Mouse (Mus musculus) lung, postnatal 0 days (tissue): ENCODE results near the gene Cops7a. TPM values are rescaled to one million over a fixed set of nuclear protein-coding genes. Genes with fewer than 3 reads are reported as not detected.
A peak's percentile ranks its signal among the peaks of the same experiment; 100 is the strongest.

Experiments
- ATAC-seq: fragments of 200-750 bp; cut with Nextera tagmentation; 2 replicates; pipeline ENCODE4 v1.8.0; 2017; ENCODE audit warnings: moderate library complexity
- DNase-seq: peaks from one replicate; pipeline ENCODE4 v3.0.0-alpha.2; 2016; ENCODE audit warnings: low spot score
- H3K27ac ChIP-seq: fragments of 300-500 bp; sonication (generic); 2 replicates; pipeline ENCODE4 v1.5.1; 2014; ENCODE audit warnings: antibody characterized with exemption, mild to moderate bottlenecking, low read length, mixed read lengths
- H3K27me3 ChIP-seq: fragments of 300-500 bp; sonication (generic); replicated peaks from 2 replicates; pipeline ENCODE4 v1.6.1; 2014; ENCODE audit warnings: low read length, mixed read lengths; ENCODE audit not compliant: insufficient read depth
- H3K36me3 ChIP-seq: fragments of 300-500 bp; sonication (generic); 2 replicates; pipeline ENCODE4 v1.6.1; 2014; ENCODE audit warnings: low read length, mixed read lengths; ENCODE audit not compliant: insufficient read depth
- H3K4me1 ChIP-seq: fragments of 300-500 bp; sonication (generic); 2 replicates; pipeline ENCODE4 v1.6.1; 2014; ENCODE audit warnings: antibody characterized with exemption, low read depth, low read length, mixed read lengths; ENCODE audit not compliant: insufficient read depth
- H3K4me2 ChIP-seq: fragments of 300-500 bp; sonication (generic); replicated peaks from 2 replicates; pipeline ENCODE4 v1.6.1; 2014; ENCODE audit warnings: low read depth, mild to moderate bottlenecking, low read length, moderate library complexity, mixed read lengths
- H3K4me3 ChIP-seq: fragments of 300-500 bp; sonication (generic); 2 replicates; pipeline ENCODE4 v1.5.1; 2014; ENCODE audit warnings: low read depth, low read length
- H3K9ac ChIP-seq: fragments of 300-500 bp; sonication (generic); replicated peaks from 2 replicates; pipeline ENCODE4 v1.6.1; 2014; ENCODE audit warnings: low read depth, mild to moderate bottlenecking
- H3K9me3 ChIP-seq: fragments of 300-500 bp; sonication (generic); 2 replicates; pipeline ENCODE4 v1.6.1; 2016; ENCODE audit warnings: low read length, mixed read lengths
- CTCF ChIP-seq: IDR thresholded peaks from 2 replicates; pipeline ENCODE4 v1.5.1; 2016; ENCODE audit warnings: antibody characterized with exemption, mild to moderate bottlenecking
- EP300 ChIP-seq: IDR thresholded peaks from 2 replicates; pipeline ENCODE4 v1.6.1; 2016; ENCODE audit warnings: antibody characterized with exemption, mild to moderate bottlenecking, control low read depth
- WGBS: fragments of 180-500 bp; shearing (Covaris S2); extraction: QIAGEN DNeasy Blood & Tissue Kit; methylation state at CpG from one replicate; pipeline ENCODE4 v1.1.7; 2014; 5-methylcytosine and 5-hydroxymethylcytosine counted together
- polyA plus RNA-seq: library from polyadenylated mRNA; unstranded; fragments of >200 nt; fragmentation: Nextera tagmentation; extraction: Ambion mirVana; gene quantifications from 2 replicates; pipeline ENCODE4 v1.2.1, GENCODE M21; 2015

Gene Cops7a
- polyA plus RNA-seq, 1 experiment from 2014 or later, result 118 TPM

- WGBS, result 25% methylated on average over 3 of the region's 3 CpGs
- peaks cover 10% of the 10 kb centered on the region for H3K27me3 ChIP-seq
- H3K27ac ChIP-seq, result no peak overlapping the region
- H3K4me3 ChIP-seq, result no peak overlapping the region
- H3K4me2 ChIP-seq, result no peak overlapping the region
- H3K9ac ChIP-seq, result no peak overlapping the region
- no peak for DNase-seq
- H3K9me3 ChIP-seq, result no peaks in the 10 kb centered on the region
- H3K36me3 ChIP-seq, result no peaks in the 10 kb centered on the region
- ATAC-seq, result no peak
- TF ChIP-seq CTCF (no peak), EP300 (no peak)
- no peaks in the 10 kb centered on the region for H3K4me1 ChIP-seq
Measured at GRCm38 (mm10) chr6:125003706-125004105, 38.4 kb upstream of the Cops7a start.

GRCm38 (mm10) chr6:124999546-124999945, 34.2 kb upstream of the Cops7a start:
- H3K9ac ChIP-seq, result no peak overlapping the region
- no peak overlapping the region for H3K4me2 ChIP-seq
- no peak for ATAC-seq
- no peak overlapping the region for H3K4me3 ChIP-seq
- no peaks in the 10 kb centered on the region for H3K36me3 ChIP-seq
- peaks cover 8% of the 10 kb centered on the region for H3K4me1 ChIP-seq
- H3K9me3 ChIP-seq, result no peaks in the 10 kb centered on the region
- TF ChIP-seq CTCF (no peak), EP300 (no peak)
- H3K27me3 ChIP-seq, result peaks cover 50% of the 10 kb centered on the region
- no peak overlapping the region for H3K27ac ChIP-seq
- WGBS, result 22% methylated on average over 10 of the region's 10 CpGs
- DNase-seq, result no peak

- no peak overlapping the region for H3K4me3 ChIP-seq
- H3K9me3 ChIP-seq, result no peaks in the 10 kb centered on the region
- 34% methylated on average over 14 of the region's 14 CpGs for WGBS
- H3K4me2 ChIP-seq, result no peak overlapping the region
- no peaks in the 10 kb centered on the region for H3K36me3 ChIP-seq
- H3K27me3 ChIP-seq, result peaks cover 52% of the 10 kb centered on the region
- no peak overlapping the region for H3K9ac ChIP-seq
- H3K27ac ChIP-seq, result no peak overlapping the region
- peaks cover 8% of the 10 kb centered on the region for H3K4me1 ChIP-seq
- no peak for ATAC-seq
- DNase-seq, result no peak
- TF ChIP-seq CTCF (no peak), EP300 (no peak)
Measured at GRCm38 (mm10) chr6:124999091-124999490, 33.8 kb upstream of the Cops7a start.

GRCm38 (mm10) chr6:124998066-124998465, 32.7 kb upstream of the Cops7a start:
- H3K4me3 ChIP-seq, result no peak overlapping the region
- no peaks in the 10 kb centered on the region for H3K36me3 ChIP-seq
- H3K4me2 ChIP-seq, result no peak overlapping the region
- no peak overlapping the region for H3K27ac ChIP-seq
- H3K27me3 ChIP-seq, result peaks cover 52% of the 10 kb centered on the region
- TF ChIP-seq EP300, result no peak
- no peak for TF ChIP-seq CTCF
- no peak overlapping the region for H3K9ac ChIP-seq
- H3K4me1 ChIP-seq, result peaks cover 8% of the 10 kb centered on the region
- ATAC-seq (no peak), DNase-seq (no peak)
- no peaks in the 10 kb centered on the region for H3K9me3 ChIP-seq
- 12% methylated on average over 8 of the region's 8 CpGs for WGBS

GRCm38 (mm10) chr6:124996551-124997501, 31.5 kb upstream of the Cops7a start, which contains the start of gene Pianp:
Gene Pianp (plus strand): TSS chr6:124996694.
- Histone ChIP-seq H3K4me3 (peak within 1 kb of the TSS; percentile 46), H3K27me3 (peaks cover 52% of the 10 kb centered on the region), H3K9ac (no peak within 1 kb of the TSS), H3K36me3 (no peaks in the 10 kb centered on the region), H3K4me1 (peaks cover 8% of the 10 kb centered on the region), H3K4me2 (peak within 1 kb of the TSS; percentile 95), H3K27ac (no peak within 1 kb of the TSS), H3K9me3 (no peaks in the 10 kb centered on the region)
- no peak for TF ChIP-seq EP300
- TF ChIP-seq CTCF, result no peak
- WGBS, result 3% methylated on average over 65 of the region's 78 CpGs
- DNase-seq (peak; percentile 77), ATAC-seq (peak; percentile 91)

GRCm38 (mm10) chr6:124995831-124996403, 30.6 kb upstream of the Cops7a start:
- WGBS, result 52% methylated on average over 8 of the region's 8 CpGs
- Histone ChIP-seq H3K27me3 (peaks cover 52% of the 10 kb centered on the region), H3K27ac (no peak overlapping the region), H3K4me3 (no peak overlapping the region), H3K4me2 (no peak overlapping the region; the same call in 1 of the 2 replicates), H3K36me3 (no peaks in the 10 kb centered on the region), H3K9me3 (no peaks in the 10 kb centered on the region), H3K4me1 (peaks cover 8% of the 10 kb centered on the region), H3K9ac (no peak overlapping the region)
- no peak for TF ChIP-seq EP300
- TF ChIP-seq CTCF, result no peak
- DNase-seq (no peak), ATAC-seq (no peak)
